Mouse (Mus musculus) forebrain, embryonic 15.5 days (tissue): ENCODE data around the gene Qrfp. TPM values are rescaled to one million over a fixed set of nuclear protein-coding genes. Genes with fewer than 3 reads are reported as not detected.

Source experiments
- ATAC-seq: fragments of 200-750 bp; cut with Nextera tagmentation; replicated peaks from 2 replicates; pipeline ENCODE4 v1.8.0; 2017; ENCODE audit warnings: mild to moderate bottlenecking, moderate TSS enrichment, moderate library complexity
- H3K27ac ChIP-seq: fragments of 300-500 bp; sonication (generic); replicated peaks from 2 replicates; pipeline ENCODE4 v1.5.1; 2015; ENCODE audit warnings: mild to moderate bottlenecking, inconsistent platforms
- H3K27me3 ChIP-seq: fragments of 300-500 bp; sonication (generic); 2 replicates; pipeline ENCODE4 v1.6.1; 2015; ENCODE audit warnings: inconsistent platforms
- H3K36me3 ChIP-seq: fragments of 300-500 bp; sonication (generic); 2 replicates; pipeline ENCODE4 v1.6.1; 2015; ENCODE audit warnings: mild to moderate bottlenecking, inconsistent platforms
- H3K4me1 ChIP-seq: fragments of 300-500 bp; sonication (generic); 2 replicates; pipeline ENCODE4 v1.6.1; 2015; ENCODE audit warnings: inconsistent platforms
- H3K4me2 ChIP-seq: fragments of 300-500 bp; sonication (generic); replicated peaks from 2 replicates; pipeline ENCODE4 v1.6.1; 2015; ENCODE audit warnings: mild to moderate bottlenecking, inconsistent platforms
- H3K4me3 ChIP-seq: fragments of 300-500 bp; sonication (generic); 2 replicates; pipeline ENCODE4 v1.5.1; 2015; ENCODE audit warnings: mild to moderate bottlenecking, inconsistent platforms
- H3K9ac ChIP-seq: fragments of 300-500 bp; sonication (generic); replicated peaks from 2 replicates; pipeline ENCODE4 v1.6.1; 2015; ENCODE audit warnings: mild to moderate bottlenecking, inconsistent platforms
- H3K9me3 ChIP-seq: fragments of 300-500 bp; sonication (generic); 2 replicates; pipeline ENCODE4 v1.6.1; 2016; ENCODE audit warnings: inconsistent platforms
- WGBS: fragments of 180-500 bp; shearing (Covaris S2); methylation state at CpG from one replicate; pipeline ENCODE4 v1.1.7; 2015; ENCODE audit warnings: mixed read lengths; 5-methylcytosine and 5-hydroxymethylcytosine counted together
- polyA plus RNA-seq: library from polyadenylated mRNA; unstranded; fragments of >200 nt; fragmentation: Nextera tagmentation; extraction: Ambion mirVana; gene quantifications from 2 replicates; pipeline ENCODE4 v1.2.1, GENCODE M21; 2015

Qrfp gene
- polyA plus RNA-seq, 1 experiment from 2014 or later: 0.20 TPM

DNA sequence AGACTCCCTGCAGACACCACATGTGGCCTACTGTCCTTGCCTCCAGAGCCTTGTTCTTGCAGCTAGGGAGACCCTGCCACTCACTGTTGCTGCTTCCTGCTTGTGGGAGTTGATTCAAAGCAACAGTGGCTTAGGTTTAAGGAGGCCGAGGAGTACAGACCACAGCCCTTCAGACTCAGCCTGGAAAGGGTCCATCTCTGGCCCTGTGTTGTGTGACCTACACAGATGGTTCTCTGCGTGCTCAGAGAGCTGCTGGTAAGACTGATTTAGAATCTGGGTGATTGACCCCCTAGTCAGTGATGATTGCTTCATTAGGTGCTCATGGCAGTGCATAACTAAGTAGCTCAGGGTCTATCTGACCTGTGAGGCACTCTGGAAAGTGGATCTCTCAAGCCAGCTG lies 21.2 kb downstream of the Qrfp start:
- H3K4me2 ChIP-seq: no peak overlapping the region
- no peak for ATAC-seq
- H3K27ac ChIP-seq: no peak overlapping the region
- no peaks in the 10 kb centered on the region for H3K27me3 ChIP-seq
- no peaks in the 10 kb centered on the region for H3K9me3 ChIP-seq
- no peaks in the 10 kb centered on the region for H3K4me1 ChIP-seq
- H3K9ac ChIP-seq: no peak overlapping the region
- H3K36me3 ChIP-seq: peaks cover 41% of the 10 kb centered on the region
- WGBS: 95% methylated on average over 2 of the region's 2 CpGs
- H3K4me3 ChIP-seq: no peak overlapping the region

DNA sequence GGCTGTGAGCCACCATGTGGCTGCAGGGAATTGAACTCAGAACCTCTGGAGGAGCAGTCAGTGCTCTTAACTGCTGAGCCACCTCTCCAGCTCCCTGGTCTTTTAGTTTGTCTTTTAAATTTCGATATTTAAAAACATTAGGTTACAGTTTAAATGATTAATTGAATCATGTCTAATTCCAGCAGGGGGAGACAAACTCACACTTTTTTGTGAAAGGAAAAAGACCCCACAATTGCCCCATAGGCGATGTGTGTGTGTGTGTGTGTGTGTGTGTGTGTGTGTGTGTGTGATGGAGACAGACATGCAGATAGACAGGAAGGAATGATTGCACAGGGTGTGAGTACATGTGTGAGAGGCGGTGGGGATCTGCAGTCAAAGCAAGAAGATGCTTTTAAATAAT lies 22.2 kb downstream of the Qrfp start:
- no peak for ATAC-seq
- Histone ChIP-seq H3K9ac (no peak overlapping the region), H3K4me1 (no peaks in the 10 kb centered on the region), H3K4me2 (no peak overlapping the region), H3K27ac (no peak overlapping the region), H3K36me3 (peaks cover 41% of the 10 kb centered on the region), H3K4me3 (no peak overlapping the region), H3K27me3 (no peaks in the 10 kb centered on the region), H3K9me3 (no peaks in the 10 kb centered on the region)
- 77% methylated on average over 3 of the region's 3 CpGs for WGBS

DNA sequence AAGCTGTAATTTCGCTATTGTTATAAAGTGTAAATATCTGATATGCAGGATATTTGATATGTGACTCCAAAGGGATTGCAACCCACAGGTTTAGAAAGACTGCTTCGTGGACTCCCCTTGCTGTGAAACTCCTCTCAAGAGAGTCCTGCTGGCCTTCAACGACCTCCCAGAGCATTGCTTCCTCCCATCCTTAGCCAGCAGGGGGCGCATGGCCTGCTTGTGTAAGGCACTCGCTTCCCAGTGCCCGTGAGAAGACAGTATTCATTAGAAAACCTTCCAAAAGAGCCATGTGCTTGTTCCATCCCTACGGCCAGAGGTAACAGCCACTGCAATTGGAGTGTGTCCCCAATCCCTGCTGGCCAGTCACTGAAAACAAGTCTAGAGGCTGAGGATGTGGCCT lies 23.4 kb downstream of the Qrfp start:
- no peaks in the 10 kb centered on the region for H3K4me1 ChIP-seq
- no peaks in the 10 kb centered on the region for H3K27me3 ChIP-seq
- no peak overlapping the region for H3K9ac ChIP-seq
- no peaks in the 10 kb centered on the region for H3K9me3 ChIP-seq
- H3K36me3 ChIP-seq: peaks cover 35% of the 10 kb centered on the region
- no peak overlapping the region for H3K4me3 ChIP-seq
- no peak for ATAC-seq
- 17% methylated on average over 7 of the region's 7 CpGs for WGBS
- no peak overlapping the region for H3K4me2 ChIP-seq
- no peak overlapping the region for H3K27ac ChIP-seq

DNA sequence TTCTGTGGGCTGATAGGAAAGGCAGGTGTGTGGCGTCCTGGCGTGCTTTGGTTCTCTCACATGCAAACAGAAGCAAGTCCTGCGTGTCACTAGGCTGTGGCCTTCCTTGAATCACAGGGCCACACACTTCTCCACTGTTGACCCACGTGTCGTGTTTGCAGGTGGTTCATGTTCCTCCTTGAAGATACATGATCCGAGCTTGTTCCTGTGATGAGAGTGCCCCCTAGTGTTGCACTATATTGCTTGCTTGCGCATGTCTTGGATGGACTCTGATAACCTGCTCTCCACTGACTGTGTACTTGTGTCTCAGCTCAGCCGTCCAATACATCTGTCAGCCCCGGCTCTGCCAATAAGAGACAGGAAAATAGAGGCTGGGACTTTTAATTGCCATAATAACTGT lies 25.3 kb downstream of the Qrfp start:
- H3K36me3 ChIP-seq: peaks cover 33% of the 10 kb centered on the region
- H3K27ac ChIP-seq: no peak overlapping the region
- 38% methylated on average over 9 of the region's 9 CpGs for WGBS
- no peaks in the 10 kb centered on the region for H3K9me3 ChIP-seq
- peak; percentile 70 for ATAC-seq
- H3K4me2 ChIP-seq: no peak overlapping the region
- H3K4me1 ChIP-seq: no peaks in the 10 kb centered on the region
- no peaks in the 10 kb centered on the region for H3K27me3 ChIP-seq
- no peak overlapping the region for H3K4me3 ChIP-seq
- no peak overlapping the region for H3K9ac ChIP-seq

DNA sequence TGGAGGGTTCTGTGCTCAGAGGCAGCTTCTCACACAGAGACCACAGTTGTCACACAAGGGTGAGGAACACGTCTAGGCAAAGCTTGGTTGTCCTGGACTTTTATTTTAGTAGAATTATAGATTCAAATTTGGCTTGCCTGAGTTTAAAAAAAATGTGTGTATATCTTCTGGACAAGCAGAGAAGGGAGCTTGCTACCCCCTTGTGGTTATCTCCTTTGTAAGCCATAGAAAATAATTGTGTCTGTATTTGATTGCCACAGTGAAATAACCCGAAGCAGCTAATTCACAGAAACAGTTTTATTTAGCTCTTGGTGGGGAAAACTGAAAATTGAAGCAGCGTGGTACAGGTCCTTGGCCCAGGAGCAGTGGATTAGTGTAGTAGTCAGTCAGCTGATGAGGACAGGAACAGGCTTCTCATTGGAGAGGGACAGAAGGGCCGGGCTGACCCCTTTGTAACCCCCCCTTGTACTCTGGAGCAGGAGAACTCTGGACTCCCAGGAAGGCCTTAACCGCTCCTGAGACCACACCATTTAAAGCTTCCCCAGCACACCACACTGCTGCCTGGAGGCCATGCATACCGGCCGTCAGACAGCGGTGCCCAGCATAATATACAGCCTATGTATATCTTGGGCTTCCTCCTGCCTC lies 27.3 kb downstream of the Qrfp start:
- Histone ChIP-seq H3K4me2 (no peak overlapping the region), H3K9ac (no peak overlapping the region), H3K4me3 (no peak overlapping the region), H3K27ac (no peak overlapping the region), H3K9me3 (no peaks in the 10 kb centered on the region), H3K4me1 (no peaks in the 10 kb centered on the region), H3K27me3 (no peaks in the 10 kb centered on the region), H3K36me3 (peaks cover 38% of the 10 kb centered on the region)
- 79% methylated on average over 8 of the region's 8 CpGs for WGBS
- no peak for ATAC-seq

DNA sequence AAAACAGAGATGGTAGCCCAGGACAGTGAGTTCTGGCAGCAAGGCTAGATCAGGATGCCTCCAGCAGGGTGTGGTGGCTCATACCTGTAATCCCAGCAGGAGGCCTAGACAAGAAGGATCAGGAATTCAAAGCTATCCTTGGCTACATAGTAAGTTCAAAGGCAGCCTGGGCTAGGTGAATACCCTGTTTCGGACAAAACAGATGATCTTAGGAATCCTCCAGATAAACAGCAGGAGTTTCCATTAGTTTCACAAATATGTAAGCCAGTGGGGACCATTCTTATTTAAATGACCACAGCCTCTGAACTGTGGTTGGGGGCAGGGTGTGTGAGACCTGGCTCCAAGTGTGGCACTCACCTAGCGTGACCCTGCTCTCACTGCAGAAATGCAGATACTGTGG lies 31.1 kb downstream of the Qrfp start:
- Histone ChIP-seq H3K9me3 (no peaks in the 10 kb centered on the region), H3K9ac (no peak overlapping the region), H3K4me2 (no peak overlapping the region), H3K36me3 (peaks cover 31% of the 10 kb centered on the region), H3K27me3 (no peaks in the 10 kb centered on the region), H3K27ac (no peak overlapping the region), H3K4me1 (no peaks in the 10 kb centered on the region), H3K4me3 (no peak overlapping the region)
- ATAC-seq: no peak
- WGBS: 92% methylated on average over 2 of the region's 2 CpGs

DNA sequence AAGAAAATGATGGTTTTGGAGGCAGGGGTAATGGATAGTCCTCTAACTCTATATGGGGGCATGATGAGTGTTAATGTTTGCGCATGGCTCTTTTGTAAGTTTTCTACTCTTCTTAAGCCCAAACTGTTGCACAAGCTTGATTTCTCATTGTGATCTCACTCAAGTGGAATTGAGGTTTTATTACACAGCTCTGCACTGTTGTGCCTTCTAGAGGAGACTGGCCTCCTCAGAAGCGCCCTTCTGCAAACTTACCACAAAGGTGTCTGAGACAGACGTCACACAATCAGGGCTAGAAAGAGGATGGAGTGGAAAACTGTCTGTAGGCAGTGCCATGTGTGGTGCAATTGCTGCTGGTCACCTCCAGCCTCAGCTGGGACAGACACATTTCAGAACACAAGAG lies 33.9 kb downstream of the Qrfp start:
- H3K27me3 ChIP-seq: no peaks in the 10 kb centered on the region
- 96% methylated on average over 3 of the region's 3 CpGs for WGBS
- H3K9me3 ChIP-seq: no peaks in the 10 kb centered on the region
- H3K4me3 ChIP-seq: no peak overlapping the region
- no peaks in the 10 kb centered on the region for H3K4me1 ChIP-seq
- no peak overlapping the region for H3K9ac ChIP-seq
- H3K4me2 ChIP-seq: no peak overlapping the region
- H3K36me3 ChIP-seq: peaks cover 26% of the 10 kb centered on the region
- H3K27ac ChIP-seq: no peak overlapping the region
- ATAC-seq: no peak

DNA sequence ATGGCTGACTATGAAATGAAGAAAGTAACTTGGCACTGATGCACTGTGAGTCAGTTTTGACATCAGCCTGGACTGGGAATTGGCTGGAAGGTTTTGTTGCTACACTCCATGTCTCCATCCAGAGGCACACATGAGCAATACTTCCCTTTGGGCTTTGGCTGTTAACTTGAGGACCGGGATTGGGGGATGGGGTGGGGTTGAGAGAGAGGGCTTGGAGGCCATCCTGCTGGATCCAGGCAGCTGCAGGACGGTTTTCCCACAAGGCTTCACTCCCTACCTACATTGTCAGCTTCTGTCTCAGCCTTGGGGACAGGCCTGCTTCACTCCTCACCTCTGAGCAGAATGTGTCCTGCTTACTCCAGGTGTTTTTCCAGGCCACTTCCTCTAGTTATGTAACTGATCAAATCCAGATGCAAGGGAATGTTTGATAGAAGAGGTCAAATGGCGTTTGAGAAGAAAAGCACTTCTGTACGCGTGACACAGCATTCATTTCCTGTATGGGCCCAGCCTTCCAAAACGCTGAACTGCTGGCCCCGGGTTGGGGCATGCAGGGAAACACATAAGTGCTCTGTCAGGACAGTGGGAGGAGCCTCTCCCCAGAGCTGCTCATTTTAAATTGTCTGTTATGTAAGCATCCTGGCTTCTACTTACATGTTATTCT lies 39.5 kb downstream of the Qrfp start:
- H3K36me3 ChIP-seq: no peaks in the 10 kb centered on the region
- H3K9ac ChIP-seq: no peak overlapping the region
- 61% methylated on average over 7 of the region's 7 CpGs for WGBS
- no peak for ATAC-seq
- no peaks in the 10 kb centered on the region for H3K27me3 ChIP-seq
- no peak overlapping the region for H3K4me3 ChIP-seq
- H3K4me2 ChIP-seq: no peak overlapping the region
- H3K4me1 ChIP-seq: peaks cover 14% of the 10 kb centered on the region
- H3K27ac ChIP-seq: no peak overlapping the region
- no peaks in the 10 kb centered on the region for H3K9me3 ChIP-seq

DNA sequence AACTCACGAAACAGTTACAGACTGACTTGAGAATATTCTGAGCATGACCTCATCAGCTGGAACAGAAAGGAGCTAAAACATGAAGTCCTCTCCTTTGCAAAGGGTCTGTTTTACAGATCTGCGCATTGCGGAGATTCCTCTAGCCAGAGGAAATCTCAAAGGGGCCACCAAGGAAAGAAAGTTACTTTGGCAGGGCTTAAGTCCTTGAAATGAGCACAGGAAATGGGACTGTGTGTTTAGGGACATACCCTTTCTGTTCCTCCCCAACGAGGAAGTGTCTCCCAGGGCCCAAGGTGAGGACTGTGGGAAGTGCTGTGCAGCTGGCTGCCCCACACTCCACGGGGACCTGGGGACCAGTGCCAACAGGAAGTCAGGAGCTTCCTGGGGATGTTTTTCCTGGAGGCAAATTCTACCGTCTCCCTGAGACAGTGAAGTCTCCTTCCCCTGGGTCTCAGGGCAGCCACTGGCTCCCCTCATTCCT lies 40.7 kb downstream of the Qrfp start:
- Histone ChIP-seq H3K27ac (no peak overlapping the region), H3K36me3 (no peaks in the 10 kb centered on the region), H3K4me2 (no peak overlapping the region), H3K9ac (no peak overlapping the region), H3K4me1 (peaks cover 14% of the 10 kb centered on the region), H3K4me3 (no peak overlapping the region), H3K27me3 (no peaks in the 10 kb centered on the region), H3K9me3 (no peaks in the 10 kb centered on the region)
- 40% methylated on average over 6 of the region's 6 CpGs for WGBS
- no peak for ATAC-seq

DNA sequence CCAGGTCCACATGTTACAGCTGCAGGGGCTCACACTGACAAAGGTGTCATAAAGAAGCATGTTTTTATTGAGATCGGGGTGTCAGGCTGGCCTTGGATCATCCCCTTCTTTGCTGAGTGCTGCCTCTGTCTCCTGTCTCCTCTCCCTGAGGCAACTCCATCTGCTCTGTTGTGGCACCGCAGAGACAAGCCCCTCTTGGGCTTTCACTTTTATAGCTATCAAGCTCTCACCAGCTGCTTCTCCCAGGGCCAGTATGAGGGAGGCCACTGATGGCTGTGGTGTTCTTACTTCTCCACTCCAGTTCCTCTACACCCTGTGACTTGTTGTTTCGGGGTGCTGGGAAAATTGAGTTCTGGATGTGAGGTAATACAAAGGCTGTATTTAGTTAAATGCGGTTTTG lies 41.3 kb downstream of the Qrfp start:
- WGBS: 63% methylated on average over 4 of the region's 4 CpGs
- Histone ChIP-seq H3K27ac (no peak overlapping the region; the same call in 1 of the 2 replicates), H3K27me3 (no peaks in the 10 kb centered on the region), H3K36me3 (no peaks in the 10 kb centered on the region), H3K9me3 (no peaks in the 10 kb centered on the region), H3K4me2 (no peak overlapping the region), H3K4me3 (no peak overlapping the region), H3K9ac (no peak overlapping the region), H3K4me1 (peaks cover 14% of the 10 kb centered on the region)
- no peak for ATAC-seq

DNA sequence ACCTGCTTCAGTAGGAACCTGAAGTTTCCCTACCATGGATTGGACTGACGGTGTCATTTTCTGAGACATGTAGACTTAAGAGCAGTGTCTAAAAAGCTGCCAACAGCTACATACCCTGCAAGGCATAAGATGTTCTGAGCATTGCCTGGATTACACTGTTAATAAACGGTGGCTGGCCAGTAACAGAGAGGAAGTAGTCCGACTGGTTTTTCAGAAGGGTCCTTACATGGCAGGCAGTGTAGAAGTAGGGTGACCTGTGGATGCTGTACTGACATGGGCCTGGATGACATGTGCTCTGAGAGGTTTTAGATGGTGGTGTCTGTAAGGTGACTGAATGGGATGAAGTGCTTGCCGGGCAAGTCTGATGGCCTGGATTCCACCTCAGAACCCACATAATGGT lies 42.6 kb downstream of the Qrfp start:
- ATAC-seq: no peak
- 84% methylated on average over 4 of the region's 4 CpGs for WGBS

DNA sequence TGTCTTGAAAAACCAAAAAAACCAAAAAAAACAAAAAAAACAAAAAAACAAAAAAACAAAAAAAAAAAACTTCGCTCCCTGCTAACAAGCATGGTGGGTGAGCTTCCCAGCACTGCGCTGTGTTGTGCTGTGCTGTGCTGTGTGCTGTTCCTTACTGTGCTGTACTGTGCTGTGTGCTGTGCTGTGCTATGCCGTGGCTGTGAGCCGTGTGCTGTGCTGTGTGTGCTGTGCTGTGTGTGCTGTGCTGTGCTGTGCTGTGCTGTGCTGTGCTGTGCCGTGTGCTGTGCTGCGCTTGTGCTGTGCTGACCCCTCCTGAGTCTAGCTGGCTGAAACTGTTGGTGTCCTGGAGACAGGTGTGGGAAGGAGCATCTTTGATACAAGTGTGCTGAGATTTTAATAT lies 43.3 kb downstream of the Qrfp start:
- no peak overlapping the region for H3K27ac ChIP-seq
- H3K4me2 ChIP-seq: no peak overlapping the region
- H3K9ac ChIP-seq: no peak overlapping the region
- 97% methylated on average over 6 of the region's 6 CpGs for WGBS
- ATAC-seq: no peak
- H3K27me3 ChIP-seq: no peaks in the 10 kb centered on the region
- no peaks in the 10 kb centered on the region for H3K36me3 ChIP-seq
- H3K4me3 ChIP-seq: no peak overlapping the region
- H3K4me1 ChIP-seq: peaks cover 30% of the 10 kb centered on the region
- no peaks in the 10 kb centered on the region for H3K9me3 ChIP-seq

More for the DNA sequence above, 42.6 kb downstream of the Qrfp start:
- no peak overlapping the region for H3K4me3 ChIP-seq
- no peak overlapping the region for H3K4me2 ChIP-seq
- H3K4me1 ChIP-seq: peaks cover 23% of the 10 kb centered on the region
- no peaks in the 10 kb centered on the region for H3K9me3 ChIP-seq
- no peak overlapping the region for H3K9ac ChIP-seq
- no peaks in the 10 kb centered on the region for H3K36me3 ChIP-seq
- H3K27me3 ChIP-seq: no peaks in the 10 kb centered on the region
- no peak overlapping the region for H3K27ac ChIP-seq

DNA sequence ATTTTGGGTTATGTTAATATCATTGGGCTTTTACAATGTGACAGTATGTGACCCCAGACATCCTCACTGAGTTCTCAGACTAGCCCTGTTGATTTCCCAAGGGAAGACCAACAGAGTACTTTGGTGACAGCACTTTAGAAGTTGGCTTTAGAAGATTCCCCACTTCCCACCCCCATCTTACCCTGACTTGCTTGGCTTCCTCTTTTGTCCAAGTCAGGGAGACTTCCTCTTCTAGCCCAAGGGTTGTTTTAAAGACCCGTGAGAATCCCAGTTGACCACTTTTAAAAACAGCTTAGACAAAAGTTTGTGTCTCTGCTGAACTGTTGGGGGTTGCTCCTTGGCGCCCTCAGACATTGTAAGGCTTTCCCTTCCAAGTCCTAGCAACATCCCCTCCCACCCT lies 47.1 kb downstream of the Qrfp start:
- no peak overlapping the region for H3K27ac ChIP-seq
- H3K4me1 ChIP-seq: peaks cover 49% of the 10 kb centered on the region
- no peak overlapping the region for H3K4me3 ChIP-seq
- no peaks in the 10 kb centered on the region for H3K27me3 ChIP-seq
- no peaks in the 10 kb centered on the region for H3K36me3 ChIP-seq
- H3K9ac ChIP-seq: no peak overlapping the region
- H3K9me3 ChIP-seq: no peaks in the 10 kb centered on the region
- no peak overlapping the region for H3K4me2 ChIP-seq
- ATAC-seq: no peak
- 17% methylated on average over 2 of the region's 2 CpGs for WGBS
